Mouse (Mus musculus) liver, adult 2 months (tissue): Measurements from ENCODE around the gene Pak6.

Source experiments
- CTCF ChIP-seq: fragments of 200-500 bp; IDR thresholded peaks from 2 replicates; pipeline ENCODE4 v1.5.1; 2011; ENCODE audit warnings: low read depth, low read length, control low read depth
- POLR2A ChIP-seq: fragments of 200-500 bp; IDR thresholded peaks from 2 replicates; pipeline ENCODE4 v1.6.1; 2011; ENCODE audit warnings: low read length, control low read depth; ENCODE audit not compliant: insufficient read depth; ENCODE audit errors: extremely low read depth

GRCm38 (mm10) chr2:118726873-118727272 is 63.8 kb downstream of the Pak6 start:
- TF ChIP-seq CTCF: no peak
- no peak for TF ChIP-seq POLR2A
